Mouse (Mus musculus) hindbrain, embryonic 11.5 days (tissue): ENCODE data around the gene Cemip2. TPM values are rescaled to one million over a fixed set of nuclear protein-coding genes. Genes with fewer than 3 reads are reported as not detected.

Source experiments
- ATAC-seq: fragments of 200-750 bp; cut with Nextera tagmentation; 2 replicates; pipeline ENCODE4 v1.8.0; 2017; ENCODE audit warnings: mild to moderate bottlenecking, moderate TSS enrichment, moderate library complexity; ENCODE audit not compliant: low FRiP score
- DNase-seq: peaks from one replicate; pipeline ENCODE4 v3.0.0-alpha.2; 2015; ENCODE audit warnings: low spot score
- H3K27ac ChIP-seq: fragments of 300-500 bp; sonication (generic); 2 replicates; pipeline ENCODE4 v1.5.1; 2014; ENCODE audit warnings: mild to moderate bottlenecking, low read depth, low read length
- H3K27me3 ChIP-seq: fragments of 300-500 bp; sonication (generic); 2 replicates; pipeline ENCODE4 v1.6.1; 2014; ENCODE audit warnings: mild to moderate bottlenecking, low read length, moderate library complexity, mixed read lengths; ENCODE audit not compliant: control insufficient read depth, insufficient read depth
- H3K36me3 ChIP-seq: fragments of 300-500 bp; sonication (generic); 2 replicates; pipeline ENCODE4 v1.6.1; 2014; ENCODE audit warnings: mild to moderate bottlenecking, low read length, moderate library complexity, mixed read lengths; ENCODE audit not compliant: control insufficient read depth, insufficient read depth
- H3K4me1 ChIP-seq: fragments of 300-500 bp; sonication (generic); replicated peaks from 2 replicates; pipeline ENCODE4 v1.6.1; 2014; ENCODE audit warnings: low read length, mixed read lengths; ENCODE audit not compliant: control insufficient read depth, insufficient read depth
- H3K4me2 ChIP-seq: fragments of 300-500 bp; sonication (generic); replicated peaks from 2 replicates; pipeline ENCODE4 v1.6.1; 2014; ENCODE audit warnings: mild to moderate bottlenecking, low read depth, low read length
- H3K4me3 ChIP-seq: fragments of 300-500 bp; sonication (generic); 2 replicates; pipeline ENCODE4 v1.5.1; 2014; ENCODE audit warnings: low read depth, low read length
- H3K9ac ChIP-seq: fragments of 300-500 bp; sonication (generic); 2 replicates; pipeline ENCODE4 v1.6.1; 2014; ENCODE audit warnings: low read depth, low read length
- H3K9me3 ChIP-seq: fragments of 300-500 bp; sonication (generic); 2 replicates; pipeline ENCODE4 v1.6.1; 2016; ENCODE audit warnings: low read length; ENCODE audit not compliant: control insufficient read depth
- WGBS: fragments of 180-500 bp; shearing (Covaris S2); extraction: QIAGEN DNeasy Blood & Tissue Kit; methylation state at CpG from one replicate; pipeline ENCODE4 v1.1.7; 2014; 5-methylcytosine and 5-hydroxymethylcytosine counted together
- polyA plus RNA-seq: library from polyadenylated mRNA; unstranded; fragments of >200 nt; fragmentation: Nextera tagmentation; extraction: Ambion mirVana; gene quantifications from 2 replicates; pipeline ENCODE4 v1.2.1, GENCODE M21; 2014

The Cemip2 gene
- polyA plus RNA-seq, 1 experiment from 2014 or later: 85.6 TPM

GRCm38 (mm10) chr19:21883053-21883452 is 104.9 kb downstream of the Cemip2 start:
- H3K9ac ChIP-seq: no peak overlapping the region
- DNase-seq: no peak
- no peak overlapping the region for H3K4me2 ChIP-seq
- H3K27me3 ChIP-seq: no peaks in the 10 kb centered on the region
- H3K4me1 ChIP-seq: no peaks in the 10 kb centered on the region
- WGBS: 80% methylated on average over 3 of the region's 3 CpGs
- no peak overlapping the region for H3K4me3 ChIP-seq
- ATAC-seq: no peak
- no peak overlapping the region for H3K27ac ChIP-seq
- no peaks in the 10 kb centered on the region for H3K36me3 ChIP-seq
- H3K9me3 ChIP-seq: no peaks in the 10 kb centered on the region

- H3K4me2 ChIP-seq: no peak overlapping the region
- H3K9me3 ChIP-seq: no peaks in the 10 kb centered on the region
- no peak overlapping the region for H3K4me3 ChIP-seq
- H3K27me3 ChIP-seq: no peaks in the 10 kb centered on the region
- no peak for DNase-seq
- H3K27ac ChIP-seq: no peak overlapping the region
- no peaks in the 10 kb centered on the region for H3K4me1 ChIP-seq
- WGBS: 81% methylated on average over 2 of the region's 2 CpGs
- H3K36me3 ChIP-seq: no peaks in the 10 kb centered on the region
- H3K9ac ChIP-seq: no peak overlapping the region
- ATAC-seq: peak; percentile 64; the same call in 1 of the 2 replicates
Measured at GRCm38 (mm10) chr19:21883922-21884321, 105.8 kb downstream of the Cemip2 start.

GRCm38 (mm10) chr19:21884385-21884784 is 106.2 kb downstream of the Cemip2 start:
- Histone ChIP-seq H3K36me3 (no peaks in the 10 kb centered on the region), H3K4me1 (no peaks in the 10 kb centered on the region), H3K9ac (no peak overlapping the region), H3K9me3 (no peaks in the 10 kb centered on the region), H3K4me2 (no peak overlapping the region), H3K27me3 (no peaks in the 10 kb centered on the region), H3K4me3 (no peak overlapping the region), H3K27ac (no peak overlapping the region)
- ATAC-seq (peak; percentile 40; the same call in 1 of the 2 replicates), DNase-seq (no peak)
- 35% methylated on average over 4 of the region's 4 CpGs for WGBS

GRCm38 (mm10) chr19:21886166-21886657 is 108.1 kb downstream of the Cemip2 start:
- no peaks in the 10 kb centered on the region for H3K27me3 ChIP-seq
- no peaks in the 10 kb centered on the region for H3K4me1 ChIP-seq
- WGBS: 79% methylated on average over 4 of the region's 4 CpGs
- H3K9ac ChIP-seq: no peak overlapping the region
- no peak for DNase-seq
- no peak overlapping the region for H3K4me2 ChIP-seq
- no peak overlapping the region for H3K27ac ChIP-seq
- no peak for ATAC-seq
- no peaks in the 10 kb centered on the region for H3K36me3 ChIP-seq
- H3K4me3 ChIP-seq: no peak overlapping the region
- no peaks in the 10 kb centered on the region for H3K9me3 ChIP-seq

GRCm38 (mm10) chr19:21890699-21891098 is 112.6 kb downstream of the Cemip2 start:
- H3K4me2 ChIP-seq: no peak overlapping the region
- ATAC-seq (no peak), DNase-seq (no peak)
- H3K36me3 ChIP-seq: no peaks in the 10 kb centered on the region
- H3K9me3 ChIP-seq: no peaks in the 10 kb centered on the region
- H3K27ac ChIP-seq: no peak overlapping the region
- no peaks in the 10 kb centered on the region for H3K27me3 ChIP-seq
- WGBS: 81% methylated on average over 2 of the region's 2 CpGs
- H3K9ac ChIP-seq: no peak overlapping the region
- no peaks in the 10 kb centered on the region for H3K4me1 ChIP-seq
- H3K4me3 ChIP-seq: no peak overlapping the region

- no peak for ATAC-seq
- no peak for DNase-seq
Measured at GRCm38 (mm10) chr19:21894792-21895191, 116.7 kb downstream of the Cemip2 start.

GRCm38 (mm10) chr19:21895540-21895939 is 117.4 kb downstream of the Cemip2 start:
- Histone ChIP-seq H3K27ac (no peak overlapping the region), H3K36me3 (no peaks in the 10 kb centered on the region), H3K4me3 (no peak overlapping the region), H3K4me1 (no peaks in the 10 kb centered on the region), H3K9ac (no peak overlapping the region), H3K9me3 (no peaks in the 10 kb centered on the region), H3K27me3 (no peaks in the 10 kb centered on the region), H3K4me2 (no peak overlapping the region)
- 80% methylated on average over 5 of the region's 5 CpGs for WGBS
- DNase-seq (no peak), ATAC-seq (no peak)

More at GRCm38 (mm10) chr19:21894792-21895191, 116.7 kb downstream of the Cemip2 start:
- Histone ChIP-seq H3K9me3 (no peaks in the 10 kb centered on the region), H3K4me1 (no peaks in the 10 kb centered on the region), H3K4me2 (no peak overlapping the region), H3K9ac (no peak overlapping the region), H3K36me3 (no peaks in the 10 kb centered on the region), H3K4me3 (no peak overlapping the region), H3K27ac (no peak overlapping the region), H3K27me3 (no peaks in the 10 kb centered on the region)
- WGBS: 84% methylated on average over 3 of the region's 3 CpGs

- DNase-seq (no peak), ATAC-seq (no peak)
- Histone ChIP-seq H3K4me2 (no peak overlapping the region), H3K9me3 (no peaks in the 10 kb centered on the region), H3K9ac (no peak overlapping the region), H3K4me3 (no peak overlapping the region), H3K36me3 (no peaks in the 10 kb centered on the region), H3K27me3 (no peaks in the 10 kb centered on the region), H3K27ac (no peak overlapping the region), H3K4me1 (no peaks in the 10 kb centered on the region)
- WGBS: 82% methylated on average over 7 of the region's 7 CpGs
Measured at GRCm38 (mm10) chr19:21897122-21897827, 119.1 kb downstream of the Cemip2 start.
